Mouse (Mus musculus) layer of hippocampus, postnatal 36 days (tissue): ENCODE measurements around the gene Zc3h12a. TPM values are rescaled to one million over a fixed set of nuclear protein-coding genes. Genes with fewer than 3 reads are reported as not detected.

Experiments
- DNase-seq, 2 experiments: peaks; one replicate each; pipeline ENCODE4 v3.0.0; 2022
- total RNA-seq, 2 experiments: library from RNA; stranded (reverse); gene quantifications; 2 replicates each; pipeline ENCODE4 v1.2.3; 2021

Gene Zc3h12a
- total RNA-seq, 2 experiments from 2014 or later: 0.83 to 1.2 TPM

GRCm38 (mm10) chr4:125144211-125144610 is 16.6 kb upstream of the Zc3h12a start:
- DNase-seq: no peak

- no peak for DNase-seq
Observed at GRCm38 (mm10) chr4:125138321-125138720, 10.7 kb upstream of the Zc3h12a start.

- DNase-seq: no peak
Observed at GRCm38 (mm10) chr4:125136303-125136888, 8.8 kb upstream of the Zc3h12a start.

GRCm38 (mm10) chr4:125135076-125135855 is 7.6 kb upstream of the Zc3h12a start:
- DNase-seq: no peak

- DNase-seq: no peak
Observed at GRCm38 (mm10) chr4:125134631-125135030, 7.0 kb upstream of the Zc3h12a start.

DNA sequence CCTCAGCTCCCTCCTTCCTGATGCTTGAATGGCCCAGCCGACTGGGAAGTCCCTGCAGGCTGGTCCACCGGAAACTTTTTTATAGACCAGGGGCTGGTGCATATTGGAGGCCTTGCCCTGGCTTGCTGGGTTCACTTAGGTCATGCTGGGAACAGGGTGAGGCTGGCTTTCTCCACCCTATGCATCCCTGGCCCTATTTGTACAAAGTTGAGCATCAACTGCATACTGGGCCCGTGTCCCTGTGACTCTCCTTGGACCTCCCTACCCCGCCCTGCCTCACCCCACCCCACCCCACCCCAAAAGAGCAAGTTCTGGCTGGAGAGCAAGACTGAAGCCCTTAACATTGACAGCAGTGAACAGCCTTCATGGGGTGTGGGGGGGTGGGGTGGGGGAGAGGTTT is 6.6 kb upstream of the Zc3h12a start:
- DNase-seq: no peak

DNA sequence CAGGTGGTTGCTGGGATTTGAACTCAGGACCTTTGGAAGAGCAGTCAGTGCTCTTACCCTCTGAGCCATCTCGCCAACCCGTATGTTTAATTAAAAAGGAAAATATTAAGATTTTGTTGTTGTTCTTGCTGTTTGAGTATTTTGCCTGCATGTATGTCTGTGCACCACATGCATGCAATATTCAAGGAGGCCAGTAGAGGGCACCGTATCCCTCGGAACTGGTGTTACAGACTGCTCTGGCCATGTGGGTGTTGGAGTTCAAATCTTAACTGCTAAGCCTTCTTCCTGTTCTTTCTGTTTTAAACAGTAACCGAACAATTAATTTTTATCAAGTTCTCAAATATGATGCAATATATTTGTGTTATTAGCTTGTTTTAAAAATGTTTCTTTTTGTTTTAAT is 4.8 kb upstream of the Zc3h12a start:
- peak in 1 of 2 experiments; percentile 60 for DNase-seq

DNA sequence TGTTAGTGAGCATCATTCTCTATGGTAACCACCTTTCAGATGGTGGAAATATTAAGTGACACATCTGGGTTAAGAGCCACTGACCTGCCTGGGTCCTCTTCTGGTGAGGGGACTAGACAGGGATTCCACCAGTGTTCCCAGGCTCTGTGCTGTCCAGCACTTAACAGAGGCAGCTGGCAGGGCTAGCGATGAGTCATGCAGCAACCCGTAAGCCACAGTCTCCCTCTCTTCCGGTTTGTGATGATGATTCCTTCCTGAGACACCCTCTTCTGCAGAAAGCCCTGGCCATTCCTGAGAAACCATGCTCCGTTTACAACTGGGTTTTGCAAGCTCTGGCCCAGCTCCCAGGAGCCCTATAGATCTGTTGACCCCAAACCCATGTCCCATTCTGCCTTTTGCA is 3.9 kb upstream of the Zc3h12a start:
- DNase-seq: no peak

- DNase-seq: no peak
Observed at GRCm38 (mm10) chr4:125126761-125127160, 879 bp downstream of the Zc3h12a start.

DNA sequence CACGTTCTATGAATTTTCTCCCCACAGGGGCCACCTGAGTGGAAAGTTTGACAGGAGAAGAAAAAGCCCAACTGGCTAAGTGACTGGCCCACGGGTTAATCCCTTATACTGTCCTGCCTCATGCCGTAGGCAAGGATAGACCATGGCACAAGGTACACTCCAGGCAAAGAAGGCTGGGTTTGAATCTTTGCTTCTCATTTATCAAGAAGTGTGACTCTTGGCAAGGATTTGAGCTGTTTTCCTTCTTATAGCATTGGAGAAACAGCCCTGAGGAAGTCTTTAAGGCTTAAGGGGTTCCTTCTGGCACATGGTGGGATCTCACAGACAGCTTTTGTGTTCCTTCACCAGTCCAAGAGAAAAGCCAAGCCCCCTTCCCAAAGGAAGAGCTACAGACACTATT is 1.5 kb downstream of the Zc3h12a start:
- no peak for DNase-seq

DNA sequence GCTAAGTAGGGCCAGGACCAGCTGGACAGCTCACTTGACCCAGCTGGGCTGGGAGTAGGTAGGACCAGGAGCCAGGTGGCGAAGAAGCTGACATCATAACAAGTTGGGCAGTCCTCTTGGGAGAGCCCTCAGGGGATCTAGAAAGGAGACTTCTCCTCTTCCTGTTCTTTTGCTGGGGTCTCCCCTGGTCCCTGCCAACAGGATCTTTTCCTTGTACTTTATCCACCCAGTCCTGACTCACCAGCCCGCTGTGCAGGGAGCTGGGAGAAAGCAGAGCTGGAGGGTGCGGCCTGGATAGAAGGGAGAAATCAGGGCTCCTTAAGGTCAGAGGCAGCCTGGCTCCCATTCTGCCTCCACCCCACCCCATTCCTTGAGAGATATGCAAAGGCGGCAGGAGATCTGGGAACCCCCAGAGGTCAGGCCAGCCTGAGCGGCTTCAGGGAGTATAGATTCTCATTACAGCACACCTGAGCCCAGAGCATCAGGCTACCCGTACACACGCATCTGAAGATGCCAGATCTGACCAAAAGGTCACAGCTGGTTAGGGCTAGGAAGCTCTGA is 2.2 kb downstream of the Zc3h12a start:
- no peak for DNase-seq

DNA sequence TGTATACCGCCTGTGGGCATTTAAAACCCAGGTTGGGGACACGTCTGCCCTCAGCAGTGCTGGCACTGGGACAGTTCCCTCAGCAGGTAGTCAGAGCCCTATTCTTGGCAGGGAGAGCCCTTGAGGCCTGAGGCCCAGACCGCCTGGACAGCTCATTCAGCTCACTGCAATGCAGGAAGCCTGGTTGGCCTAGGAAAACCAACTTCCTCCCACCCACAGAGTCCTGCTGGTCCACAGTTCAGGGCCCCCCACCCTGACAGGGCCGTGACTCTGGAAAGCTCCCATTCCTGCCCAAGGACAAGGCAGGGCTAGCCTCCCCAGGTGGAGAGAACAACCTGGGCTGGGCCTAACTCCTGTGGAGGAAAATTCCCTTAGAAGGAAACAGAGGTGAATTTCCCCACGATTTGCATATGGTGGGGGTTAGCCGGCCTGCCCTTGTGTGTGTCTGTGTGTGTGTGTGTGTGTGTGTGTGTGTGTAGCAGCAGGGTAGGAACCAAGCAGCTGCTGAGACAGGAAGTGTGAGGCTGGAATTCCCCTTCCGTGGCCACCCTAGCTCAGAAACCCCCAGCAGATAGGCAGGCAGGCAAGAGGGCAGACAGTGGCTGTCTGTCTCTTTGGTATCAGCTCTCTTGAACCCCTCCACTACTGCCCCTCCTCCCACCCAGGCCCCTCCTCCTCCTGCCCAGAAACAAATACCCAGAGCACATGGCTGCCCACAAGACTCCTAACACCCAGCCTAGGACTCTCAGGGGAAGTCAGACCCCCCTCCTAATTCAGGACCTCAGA is 3.0 kb downstream of the Zc3h12a start:
- no peak for DNase-seq

DNA sequence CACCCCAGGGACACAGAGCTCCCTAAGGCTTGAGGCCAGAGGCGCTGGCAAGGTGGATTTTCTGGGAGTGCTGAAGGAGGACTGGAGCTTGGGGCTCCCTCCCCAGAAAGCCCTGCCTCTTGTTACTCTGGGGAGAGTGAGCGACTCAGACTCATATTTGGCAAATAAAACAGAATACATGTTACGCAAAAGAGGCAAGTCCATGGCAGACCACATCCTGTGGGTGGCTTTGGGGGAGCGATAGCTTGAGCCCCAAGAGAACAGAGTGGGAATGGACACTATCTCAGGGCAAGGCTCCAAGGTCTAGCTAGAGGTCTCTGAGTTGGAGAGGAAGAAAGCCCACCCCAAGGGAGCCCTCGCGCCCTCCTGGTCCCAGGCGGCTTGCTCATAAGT is 4.4 kb downstream of the Zc3h12a start:
- DNase-seq: no peak

DNA sequence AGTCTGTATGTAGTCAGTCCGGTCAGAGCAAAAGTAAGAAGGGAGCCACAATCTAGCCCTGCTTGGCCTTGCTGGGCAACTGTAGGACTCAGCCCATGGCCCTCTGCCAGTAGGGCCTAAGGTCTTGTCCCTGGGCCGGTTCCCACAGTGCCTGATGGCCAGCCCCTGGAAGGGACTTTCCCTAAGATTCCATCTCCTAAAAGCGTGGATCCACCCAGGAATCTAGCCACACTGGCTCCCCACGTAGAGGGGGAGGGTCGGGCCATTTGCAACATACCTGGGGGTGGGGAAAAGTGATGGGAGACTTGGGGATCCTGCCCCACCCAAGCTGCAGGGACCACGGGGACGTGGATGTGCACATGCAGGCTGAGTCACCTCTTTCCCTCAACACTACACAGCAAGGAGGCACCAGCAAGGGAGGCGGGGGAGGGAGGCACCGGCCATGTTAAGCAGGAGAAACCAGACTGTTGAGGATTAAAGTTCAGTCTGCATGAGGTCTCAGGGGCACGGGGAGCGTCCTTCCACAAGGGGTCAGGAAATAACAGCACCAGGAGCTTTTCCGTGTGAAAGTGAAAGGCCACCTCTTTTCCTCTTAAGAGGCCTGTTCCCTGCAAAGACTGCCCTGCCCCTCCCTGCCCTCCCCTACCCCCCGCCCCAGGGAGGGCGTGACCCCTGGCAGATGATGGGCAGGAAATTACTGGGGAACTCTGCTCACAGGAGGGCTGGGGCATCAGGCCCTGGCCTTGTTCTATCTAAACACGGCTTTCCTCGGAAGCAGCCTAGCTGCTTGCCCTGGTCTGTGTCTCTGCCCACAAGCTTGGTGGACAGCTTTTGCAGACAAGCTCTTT is 5.0 kb downstream of the Zc3h12a start:
- DNase-seq: no peak

GRCm38 (mm10) chr4:125119721-125120120 is 7.9 kb downstream of the Zc3h12a start:
- DNase-seq: no peak

DNA sequence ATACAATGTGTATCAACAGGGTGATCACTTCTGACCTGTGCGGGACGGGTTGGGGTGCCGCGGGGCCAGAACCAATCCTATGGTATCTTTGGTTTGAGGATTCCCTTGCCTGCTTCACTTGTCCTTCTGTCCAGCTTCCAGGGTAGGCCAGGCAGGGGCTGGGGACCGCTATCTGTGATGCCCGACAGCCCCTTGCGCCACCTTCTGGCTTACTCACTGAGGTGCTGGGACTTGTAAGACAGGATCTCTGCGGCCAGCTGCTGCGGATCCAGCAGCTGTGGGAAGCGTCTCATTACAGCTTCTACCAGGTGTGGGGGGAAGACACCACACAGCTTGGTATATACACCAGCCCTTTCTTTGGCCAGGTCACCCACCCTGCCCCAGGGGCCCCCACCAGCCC is 8.6 kb downstream of the Zc3h12a start:
- DNase-seq: no peak

- DNase-seq: no peak
Observed at GRCm38 (mm10) chr4:125117902-125118320, 9.7 kb downstream of the Zc3h12a start.

DNA sequence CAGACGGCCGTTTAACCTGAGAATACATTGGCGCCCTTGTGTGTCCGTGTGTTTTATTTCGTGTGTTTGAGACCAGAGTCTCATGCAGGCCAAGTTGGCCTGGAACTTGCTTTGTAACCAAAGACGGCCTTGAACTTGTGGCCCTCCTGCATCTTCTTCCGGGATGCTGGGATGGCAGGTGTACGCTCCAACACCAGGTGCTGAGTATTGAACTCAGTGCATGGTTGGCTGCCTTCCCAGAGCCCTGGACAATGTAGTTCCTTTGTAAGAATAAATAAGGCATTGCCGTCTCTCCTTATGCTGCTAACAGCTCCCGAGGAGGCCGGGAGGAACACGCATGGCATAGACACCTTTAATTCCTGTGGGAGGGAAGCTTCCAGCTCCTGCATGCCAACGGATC is 10.7 kb downstream of the Zc3h12a start:
- no peak for DNase-seq

GRCm38 (mm10) chr4:125116090-125116861 is 11.4 kb downstream of the Zc3h12a start:
- peak; percentile 55 to 62 for DNase-seq

DNA sequence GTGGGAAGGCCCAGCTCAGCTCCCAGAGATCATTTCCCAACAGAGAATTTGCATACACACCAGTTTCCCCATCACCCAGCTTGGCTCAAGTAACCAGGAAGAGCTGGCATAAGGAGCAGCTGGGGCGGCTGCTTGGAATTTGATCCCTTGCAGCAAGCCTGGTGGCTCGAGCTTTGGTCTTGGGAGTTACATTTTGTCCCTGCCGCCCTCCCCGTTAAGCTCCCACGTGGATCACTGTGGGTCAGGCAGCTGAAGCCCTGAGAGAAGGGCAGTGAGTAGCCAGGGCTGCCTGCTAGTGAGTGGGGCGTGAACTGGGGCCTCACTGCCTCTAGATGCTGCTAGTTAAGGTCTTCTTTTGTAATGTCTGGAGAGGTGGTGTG is 11.9 kb downstream of the Zc3h12a start:
- peak; percentile 26 to 27 for DNase-seq

DNA sequence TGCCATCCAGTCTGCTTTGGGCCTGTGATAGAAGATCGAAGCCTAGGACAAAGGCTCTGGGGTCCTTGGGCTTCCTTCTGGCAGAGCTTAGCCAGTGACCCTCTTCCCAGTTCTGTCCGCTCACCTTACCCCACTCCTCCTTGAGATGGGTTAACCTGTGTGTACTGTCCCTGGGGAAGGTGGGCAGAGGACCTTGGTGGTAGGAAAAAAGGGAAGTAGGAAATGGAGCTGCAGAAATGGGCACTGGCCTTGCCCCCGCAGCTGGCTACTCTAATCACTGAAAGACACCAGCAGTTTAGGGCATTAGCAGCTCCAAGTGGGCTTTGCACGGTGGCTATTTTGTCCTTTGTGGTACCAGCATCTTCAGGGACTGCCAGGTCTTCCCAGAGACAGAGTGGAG is 12.6 kb downstream of the Zc3h12a start:
- DNase-seq: no peak
